Mouse (Mus musculus) liver, embryonic 11.5 days (tissue): ENCODE data around the gene Hacd4. TPM values are rescaled to one million over a fixed set of nuclear protein-coding genes. Genes with fewer than 3 reads are reported as not detected.

Experiments
- ATAC-seq: fragments of 200-750 bp; cut with Nextera tagmentation; replicated peaks from 2 replicates; pipeline ENCODE4 v1.8.0; 2017; ENCODE audit warnings: moderate number of reproducible peaks, mild to moderate bottlenecking, moderate TSS enrichment, moderate library complexity; ENCODE audit not compliant: low FRiP score
- DNase-seq: peaks from one replicate; pipeline ENCODE4 v3.0.0-alpha.2; 2017; ENCODE audit warnings: low spot score
- H3K27ac ChIP-seq: fragments of 300-500 bp; sonication (generic); 2 replicates; pipeline ENCODE4 v1.5.1; 2014; ENCODE audit warnings: mild to moderate bottlenecking, low read depth, low read length, control low read depth
- H3K27me3 ChIP-seq: fragments of 300-500 bp; sonication (generic); replicated peaks from 2 replicates; pipeline ENCODE4 v1.6.1; 2014; ENCODE audit warnings: low read length, mixed read lengths; ENCODE audit not compliant: control insufficient read depth, insufficient read depth
- H3K36me3 ChIP-seq: fragments of 300-500 bp; sonication (generic); 2 replicates; pipeline ENCODE4 v1.6.1; 2014; ENCODE audit warnings: mild to moderate bottlenecking, low read length, moderate library complexity, mixed read lengths; ENCODE audit not compliant: control insufficient read depth, insufficient read depth
- H3K4me1 ChIP-seq: fragments of 300-500 bp; sonication (generic); replicated peaks from 2 replicates; pipeline ENCODE4 v1.6.1; 2014; ENCODE audit warnings: low read length, mixed read lengths; ENCODE audit not compliant: control insufficient read depth, insufficient read depth
- H3K4me2 ChIP-seq: fragments of 300-500 bp; sonication (generic); 2 replicates; pipeline ENCODE4 v1.6.1; 2014; ENCODE audit warnings: mild to moderate bottlenecking, control low read depth, moderate library complexity
- H3K4me3 ChIP-seq: fragments of 300-500 bp; sonication (generic); 2 replicates; pipeline ENCODE4 v1.5.1; 2014; ENCODE audit warnings: low read depth, low read length, control low read depth
- H3K9ac ChIP-seq: fragments of 300-500 bp; sonication (generic); 2 replicates; pipeline ENCODE4 v1.6.1; 2014; ENCODE audit warnings: low read depth, low read length, control low read depth
- H3K9me3 ChIP-seq: fragments of 300-500 bp; sonication (generic); 2 replicates; pipeline ENCODE4 v1.6.1; 2016; ENCODE audit warnings: low read length, inconsistent platforms, mixed read lengths; ENCODE audit not compliant: control insufficient read depth
- WGBS: fragments of 180-500 bp; shearing (Covaris S2); extraction: QIAGEN DNeasy Blood & Tissue Kit; methylation state at CpG from one replicate; pipeline ENCODE4 v1.1.7; 2014; 5-methylcytosine and 5-hydroxymethylcytosine counted together
- polyA plus RNA-seq: library from polyadenylated mRNA; unstranded; fragments of >200 nt; fragmentation: Nextera tagmentation; extraction: Ambion mirVana; gene quantifications from 2 replicates; pipeline ENCODE4 v1.2.1, GENCODE M21; 2014

The Hacd4 gene
- polyA plus RNA-seq, 1 experiment from 2014 or later, result 6.3 TPM

DNA sequence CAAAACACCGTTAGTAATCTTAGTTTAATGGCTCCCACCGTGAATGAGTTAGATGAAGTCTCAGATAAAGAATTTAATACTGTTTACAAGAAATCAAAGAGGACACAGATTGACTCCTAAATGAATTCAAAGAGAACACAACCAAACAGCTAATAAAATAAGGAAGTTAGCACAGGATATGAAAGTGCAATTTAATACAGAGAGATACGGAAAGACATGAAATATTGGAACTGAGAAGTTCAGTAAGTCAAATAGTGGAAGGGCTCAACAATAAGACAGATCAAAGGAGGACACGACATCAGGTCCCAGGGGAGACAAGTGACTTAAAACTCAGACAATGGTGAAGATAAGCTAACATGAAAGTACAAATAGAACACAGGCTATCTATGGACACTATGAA is 25.8 kb upstream of the Hacd4 start:
- H3K4me3 ChIP-seq, result no peak overlapping the region
- H3K4me1 ChIP-seq, result no peaks in the 10 kb centered on the region
- no peaks in the 10 kb centered on the region for H3K9me3 ChIP-seq
- H3K9ac ChIP-seq, result no peak overlapping the region
- no peaks in the 10 kb centered on the region for H3K27me3 ChIP-seq
- no peak overlapping the region for H3K4me2 ChIP-seq
- DNase-seq (no peak), ATAC-seq (no peak)
- H3K36me3 ChIP-seq, result no peaks in the 10 kb centered on the region
- H3K27ac ChIP-seq, result no peak overlapping the region
- WGBS, result 70% methylated on average over 4 of the region's 4 CpGs

GRCm38 (mm10) chr4:88462981-88463646 is 24.4 kb upstream of the Hacd4 start:
- H3K27me3 ChIP-seq, result no peaks in the 10 kb centered on the region
- H3K27ac ChIP-seq, result no peak overlapping the region
- WGBS, result 73% methylated on average over 8 of the region's 8 CpGs
- no peaks in the 10 kb centered on the region for H3K4me1 ChIP-seq
- H3K9ac ChIP-seq, result no peak overlapping the region
- no peaks in the 10 kb centered on the region for H3K9me3 ChIP-seq
- H3K4me2 ChIP-seq, result no peak overlapping the region
- H3K4me3 ChIP-seq, result no peak overlapping the region
- ATAC-seq (no peak), DNase-seq (no peak)
- H3K36me3 ChIP-seq, result no peaks in the 10 kb centered on the region

GRCm38 (mm10) chr4:88462501-88462900 is 23.8 kb upstream of the Hacd4 start:
- Histone ChIP-seq H3K27ac (no peak overlapping the region), H3K9me3 (no peaks in the 10 kb centered on the region), H3K4me1 (no peaks in the 10 kb centered on the region), H3K4me3 (no peak overlapping the region), H3K9ac (no peak overlapping the region), H3K27me3 (no peaks in the 10 kb centered on the region), H3K4me2 (no peak overlapping the region), H3K36me3 (no peaks in the 10 kb centered on the region)
- 74% methylated on average over 1 of the region's 1 CpGs for WGBS
- no peak for DNase-seq
- ATAC-seq, result no peak

GRCm38 (mm10) chr4:88461315-88461714 is 22.6 kb upstream of the Hacd4 start:
- Histone ChIP-seq H3K9ac (no peak overlapping the region), H3K9me3 (no peaks in the 10 kb centered on the region), H3K36me3 (no peaks in the 10 kb centered on the region), H3K4me3 (no peak overlapping the region), H3K4me1 (no peaks in the 10 kb centered on the region), H3K27ac (no peak overlapping the region), H3K27me3 (no peaks in the 10 kb centered on the region), H3K4me2 (no peak overlapping the region)
- ATAC-seq (no peak), DNase-seq (no peak)
- 72% methylated on average over 2 of the region's 2 CpGs for WGBS

DNA sequence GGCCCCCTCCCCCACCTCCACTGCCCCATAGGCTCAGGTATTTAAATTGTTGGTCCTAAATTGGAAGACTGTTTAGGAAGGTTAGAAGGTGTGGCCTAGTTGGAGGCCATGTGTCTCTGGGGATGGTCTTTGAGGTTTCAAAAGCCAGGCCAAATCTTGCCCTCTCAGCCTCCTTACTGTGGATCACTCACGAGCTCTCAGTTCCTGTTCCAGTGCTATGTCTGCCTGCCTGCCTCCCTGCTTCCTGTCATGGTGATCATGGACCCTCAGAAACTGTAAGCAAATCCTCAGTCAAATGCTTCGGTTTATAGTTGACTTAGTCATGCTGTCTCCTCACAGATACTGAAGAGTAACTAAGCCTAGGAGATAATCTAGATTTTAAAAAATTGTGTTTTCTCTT is 19.9 kb upstream of the Hacd4 start:
- Histone ChIP-seq H3K4me3 (no peak overlapping the region), H3K27ac (no peak overlapping the region), H3K4me1 (no peaks in the 10 kb centered on the region), H3K36me3 (no peaks in the 10 kb centered on the region), H3K9me3 (no peaks in the 10 kb centered on the region), H3K9ac (no peak overlapping the region), H3K4me2 (no peak overlapping the region), H3K27me3 (no peaks in the 10 kb centered on the region)
- ATAC-seq (no peak), DNase-seq (no peak)
- WGBS, result 56% methylated on average over 2 of the region's 2 CpGs

DNA sequence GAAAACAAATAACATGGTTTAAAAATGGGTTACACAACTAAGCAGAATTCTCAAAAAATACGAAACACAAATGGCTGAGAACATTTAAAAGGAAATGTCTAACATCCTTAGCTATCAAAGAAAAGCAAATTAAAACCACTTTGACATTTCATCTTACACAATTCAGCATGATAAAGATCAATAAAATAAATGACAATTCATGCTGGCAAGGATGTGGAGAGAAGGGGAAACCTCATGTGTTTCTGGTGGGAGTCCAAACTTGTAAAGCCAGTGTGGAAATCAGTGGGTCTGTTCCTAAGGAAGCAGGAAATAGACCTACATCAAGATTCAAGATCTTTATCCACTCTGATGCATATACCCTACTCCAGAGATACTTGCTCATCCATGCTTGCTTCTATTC is 19.4 kb upstream of the Hacd4 start:
- Histone ChIP-seq H3K9me3 (no peaks in the 10 kb centered on the region), H3K27ac (no peak overlapping the region), H3K36me3 (no peaks in the 10 kb centered on the region), H3K4me3 (no peak overlapping the region), H3K4me1 (no peaks in the 10 kb centered on the region), H3K9ac (no peak overlapping the region), H3K4me2 (no peak overlapping the region), H3K27me3 (no peaks in the 10 kb centered on the region)
- ATAC-seq (no peak), DNase-seq (no peak)
- WGBS, result 78% methylated on average over 1 of the region's 1 CpGs

GRCm38 (mm10) chr4:88450087-88450765 is 11.5 kb upstream of the Hacd4 start:
- WGBS, result 96% methylated on average over 1 of the region's 1 CpGs
- DNase-seq, result no peak
- Histone ChIP-seq H3K27ac (no peak overlapping the region), H3K27me3 (no peaks in the 10 kb centered on the region), H3K4me3 (no peak overlapping the region), H3K4me1 (no peaks in the 10 kb centered on the region), H3K4me2 (no peak overlapping the region), H3K9me3 (no peaks in the 10 kb centered on the region), H3K9ac (no peak overlapping the region), H3K36me3 (no peaks in the 10 kb centered on the region)
- no peak for ATAC-seq

GRCm38 (mm10) chr4:88448976-88449375 is 10.2 kb upstream of the Hacd4 start:
- H3K27me3 ChIP-seq, result no peaks in the 10 kb centered on the region
- H3K36me3 ChIP-seq, result no peaks in the 10 kb centered on the region
- H3K27ac ChIP-seq, result no peak overlapping the region
- no peak overlapping the region for H3K4me3 ChIP-seq
- H3K4me2 ChIP-seq, result no peak overlapping the region
- 55% methylated on average over 2 of the region's 2 CpGs for WGBS
- H3K9ac ChIP-seq, result no peak overlapping the region
- H3K4me1 ChIP-seq, result no peaks in the 10 kb centered on the region
- H3K9me3 ChIP-seq, result no peaks in the 10 kb centered on the region
- ATAC-seq (no peak), DNase-seq (no peak)

- ATAC-seq (no peak), DNase-seq (no peak)
- Histone ChIP-seq H3K9me3 (no peaks in the 10 kb centered on the region), H3K9ac (no peak overlapping the region), H3K27ac (no peak overlapping the region), H3K27me3 (no peaks in the 10 kb centered on the region), H3K36me3 (no peaks in the 10 kb centered on the region), H3K4me3 (no peak overlapping the region), H3K4me2 (no peak overlapping the region), H3K4me1 (peaks cover 12% of the 10 kb centered on the region)
- 81% methylated on average over 7 of the region's 7 CpGs for WGBS
Measured at GRCm38 (mm10) chr4:88440814-88441213, 2.1 kb upstream of the Hacd4 start.
